Mouse (Mus musculus) neural tube, embryonic 11.5 days (tissue): Measurements from ENCODE around the gene Serpina1b. TPM values are rescaled to one million over a fixed set of nuclear protein-coding genes. Genes with fewer than 3 reads are reported as not detected.
A peak's percentile ranks its signal among the peaks of the same experiment; 100 is the strongest.

ENCODE experiments used
- ATAC-seq: fragments of 200-750 bp; cut with Nextera tagmentation; 2 replicates; pipeline ENCODE4 v1.8.0; 2017; ENCODE audit warnings: moderate number of reproducible peaks, mild to moderate bottlenecking, moderate TSS enrichment, moderate library complexity; ENCODE audit not compliant: insufficient read depth, low FRiP score, low TSS enrichment
- DNase-seq: peaks from one replicate; pipeline ENCODE4 v3.0.0-alpha.2; 2015; ENCODE audit warnings: low spot score
- H3K27ac ChIP-seq: fragments of 300-500 bp; sonication (generic); 2 replicates; pipeline ENCODE4 v1.5.1; 2014; ENCODE audit warnings: low read depth, mild to moderate bottlenecking, low read length
- H3K27me3 ChIP-seq: fragments of 300-500 bp; sonication (generic); 2 replicates; pipeline ENCODE4 v1.6.1; 2014; ENCODE audit warnings: mild to moderate bottlenecking, low read length, mixed read lengths; ENCODE audit not compliant: control insufficient read depth, insufficient read depth
- H3K36me3 ChIP-seq: fragments of 300-500 bp; sonication (generic); 2 replicates; pipeline ENCODE4 v1.6.1; 2014; ENCODE audit warnings: mild to moderate bottlenecking, low read length, moderate library complexity, mixed read lengths; ENCODE audit not compliant: control insufficient read depth, insufficient read depth
- H3K4me1 ChIP-seq: fragments of 300-500 bp; sonication (generic); 2 replicates; pipeline ENCODE4 v1.6.1; 2014; ENCODE audit warnings: low read length, mixed read lengths; ENCODE audit not compliant: control insufficient read depth, insufficient read depth
- H3K4me2 ChIP-seq: fragments of 300-500 bp; sonication (generic); 2 replicates; pipeline ENCODE4 v1.6.1; 2014; ENCODE audit warnings: low read depth, mild to moderate bottlenecking, moderate library complexity
- H3K4me3 ChIP-seq: fragments of 300-500 bp; sonication (generic); 2 replicates; pipeline ENCODE4 v1.5.1; 2014; ENCODE audit warnings: low read depth, low read length
- H3K9ac ChIP-seq: fragments of 300-500 bp; sonication (generic); 2 replicates; pipeline ENCODE4 v1.6.1; 2014; ENCODE audit warnings: mild to moderate bottlenecking, low read length
- H3K9me3 ChIP-seq: fragments of 300-500 bp; sonication (generic); 2 replicates; pipeline ENCODE4 v1.6.1; 2016; ENCODE audit warnings: low read length; ENCODE audit not compliant: control insufficient read depth
- WGBS: fragments of 180-500 bp; shearing (Covaris S2); extraction: QIAGEN DNeasy Blood & Tissue Kit; methylation state at CpG from one replicate; pipeline ENCODE4 v1.1.7; 2014; 5-methylcytosine and 5-hydroxymethylcytosine counted together
- polyA plus RNA-seq: library from polyadenylated mRNA; unstranded; fragments of >200 nt; fragmentation: Nextera tagmentation; extraction: Ambion mirVana; gene quantifications from 2 replicates; pipeline ENCODE4 v1.2.1, GENCODE M21; 2014

Gene Serpina1b
- polyA plus RNA-seq, 1 experiment from 2014 or later: not detected

- no peaks in the 10 kb centered on the region for H3K36me3 ChIP-seq
- no peak for ATAC-seq
- H3K27ac ChIP-seq: no peak overlapping the region
- no peak overlapping the region for H3K9ac ChIP-seq
- no peak overlapping the region for H3K4me3 ChIP-seq
- no peaks in the 10 kb centered on the region for H3K27me3 ChIP-seq
- H3K4me1 ChIP-seq: no peaks in the 10 kb centered on the region
- WGBS: 79% methylated on average over 3 of the region's 3 CpGs
- no peaks in the 10 kb centered on the region for H3K9me3 ChIP-seq
- DNase-seq: no peak
- H3K4me2 ChIP-seq: no peak overlapping the region
These were observed 118.6 kb downstream of the Serpina1b start for GRCm38 (mm10) chr12:103711537-103711936.

DNA sequence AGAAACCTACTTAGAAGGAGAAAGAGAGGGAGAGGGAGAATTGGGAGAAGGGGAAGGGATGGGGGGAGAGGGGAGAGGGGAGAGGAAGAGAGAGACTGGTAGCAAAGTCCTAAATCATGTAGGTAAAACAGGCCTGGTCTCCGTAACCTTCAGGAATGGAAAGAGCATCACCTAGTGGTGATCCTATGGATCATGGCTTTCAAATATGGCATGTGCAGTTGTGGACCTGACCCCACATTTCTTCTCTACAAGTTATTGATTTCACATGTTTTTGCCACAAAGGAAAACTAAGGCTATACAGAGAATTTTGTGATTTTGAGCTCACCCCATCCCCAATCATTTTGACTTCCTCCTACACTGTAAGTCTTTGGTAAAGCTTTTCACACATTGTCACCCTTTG is 119.8 kb downstream of the Serpina1b start:
- Histone ChIP-seq H3K9me3 (no peaks in the 10 kb centered on the region), H3K4me1 (no peaks in the 10 kb centered on the region), H3K4me3 (no peak overlapping the region), H3K9ac (no peak overlapping the region), H3K4me2 (no peak overlapping the region), H3K27me3 (no peaks in the 10 kb centered on the region), H3K36me3 (no peaks in the 10 kb centered on the region), H3K27ac (no peak overlapping the region)
- ATAC-seq (no peak), DNase-seq (no peak)
- 78% methylated on average over 1 of the region's 1 CpGs for WGBS

- H3K4me3 ChIP-seq: no peak overlapping the region
- no peak for ATAC-seq
- no peaks in the 10 kb centered on the region for H3K36me3 ChIP-seq
- WGBS: 89% methylated on average over 4 of the region's 4 CpGs
- no peaks in the 10 kb centered on the region for H3K4me1 ChIP-seq
- DNase-seq: no peak
- H3K9me3 ChIP-seq: no peaks in the 10 kb centered on the region
- H3K27ac ChIP-seq: no peak overlapping the region
- no peak overlapping the region for H3K9ac ChIP-seq
- no peak overlapping the region for H3K4me2 ChIP-seq
- H3K27me3 ChIP-seq: no peaks in the 10 kb centered on the region
These were observed 124.1 kb downstream of the Serpina1b start for GRCm38 (mm10) chr12:103706113-103706512.

DNA sequence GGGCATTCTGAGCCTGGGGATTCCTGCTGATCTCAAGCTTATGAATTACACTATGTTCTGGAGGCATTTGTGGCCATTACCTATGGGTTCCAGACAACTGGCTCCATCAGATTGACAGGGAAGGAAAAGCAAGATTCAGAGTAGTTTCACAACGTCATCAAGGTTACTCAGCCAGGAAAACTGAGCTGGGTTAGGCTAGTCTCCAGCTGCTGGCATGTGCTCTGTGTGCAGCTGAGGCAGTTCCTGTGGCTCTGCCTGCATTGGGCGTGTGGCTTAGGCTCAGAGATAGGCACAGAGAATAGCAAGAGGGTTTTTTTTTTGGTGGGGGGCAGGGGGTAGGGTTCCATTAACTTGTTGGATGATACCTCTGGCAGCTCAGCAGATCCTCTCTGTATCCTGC is 124.6 kb downstream of the Serpina1b start:
- no peak for ATAC-seq
- Histone ChIP-seq H3K36me3 (no peaks in the 10 kb centered on the region), H3K9me3 (no peaks in the 10 kb centered on the region), H3K4me1 (no peaks in the 10 kb centered on the region), H3K4me3 (no peak overlapping the region), H3K9ac (no peak overlapping the region), H3K27me3 (no peaks in the 10 kb centered on the region), H3K4me2 (no peak overlapping the region), H3K27ac (no peak overlapping the region)
- 76% methylated on average over 2 of the region's 2 CpGs for WGBS
- no peak for DNase-seq

- Histone ChIP-seq H3K36me3 (no peaks in the 10 kb centered on the region), H3K9ac (no peak overlapping the region), H3K4me2 (no peak overlapping the region), H3K9me3 (no peaks in the 10 kb centered on the region), H3K27ac (no peak overlapping the region), H3K4me3 (no peak overlapping the region), H3K27me3 (no peaks in the 10 kb centered on the region), H3K4me1 (no peaks in the 10 kb centered on the region)
- DNase-seq (no peak), ATAC-seq (no peak)
- 85% methylated on average over 4 of the region's 4 CpGs for WGBS
These were observed 129.9 kb downstream of the Serpina1b start for GRCm38 (mm10) chr12:103700144-103700750.

DNA sequence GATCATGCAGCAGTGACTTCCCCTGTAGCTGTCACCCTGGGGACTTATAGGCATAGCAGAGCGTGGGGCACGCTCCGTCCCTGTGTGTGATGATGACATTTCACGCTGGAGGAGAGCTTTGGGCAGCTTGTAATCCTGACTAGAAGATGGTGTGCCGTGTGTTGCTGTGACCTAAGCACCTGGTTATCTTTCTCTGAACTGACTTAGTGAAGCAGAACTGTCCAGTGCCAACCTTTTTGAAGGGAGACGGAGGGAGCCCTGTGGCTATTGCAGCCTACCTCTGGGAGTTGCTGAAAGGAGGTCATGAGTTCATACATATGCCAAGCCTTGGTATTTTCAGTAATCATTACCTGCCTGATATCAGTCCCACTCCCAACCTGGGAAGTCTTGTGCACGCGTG is 134.7 kb downstream of the Serpina1b start, which contains the start of gene Serpina1f:
Serpina1f (minus strand) TSS at position 101 of the 400 bp plus-strand sequence.
- H3K4me2 ChIP-seq: no peak within 1 kb of the TSS
- H3K36me3 ChIP-seq: no peaks in the 10 kb centered on the region
- no peaks in the 10 kb centered on the region for H3K9me3 ChIP-seq
- H3K4me1 ChIP-seq: no peaks in the 10 kb centered on the region
- 91% methylated on average over 8 of the region's 8 CpGs for WGBS
- ATAC-seq (no peak), DNase-seq (no peak)
- H3K9ac ChIP-seq: no peak within 1 kb of the TSS
- H3K27ac ChIP-seq: no peak within 1 kb of the TSS
- no peak within 1 kb of the TSS for H3K4me3 ChIP-seq
- no peaks in the 10 kb centered on the region for H3K27me3 ChIP-seq

- H3K9ac ChIP-seq: no peak overlapping the region
- no peaks in the 10 kb centered on the region for H3K27me3 ChIP-seq
- H3K4me2 ChIP-seq: no peak overlapping the region
- DNase-seq: peak; percentile 23
- 25% methylated on average over 3 of the region's 3 CpGs for WGBS
- H3K27ac ChIP-seq: no peak overlapping the region
- no peaks in the 10 kb centered on the region for H3K36me3 ChIP-seq
- ATAC-seq: no peak
- H3K4me3 ChIP-seq: no peak overlapping the region
- H3K9me3 ChIP-seq: no peaks in the 10 kb centered on the region
- H3K4me1 ChIP-seq: no peaks in the 10 kb centered on the region
These were observed 141.9 kb downstream of the Serpina1b start for GRCm38 (mm10) chr12:103688221-103688814.

DNA sequence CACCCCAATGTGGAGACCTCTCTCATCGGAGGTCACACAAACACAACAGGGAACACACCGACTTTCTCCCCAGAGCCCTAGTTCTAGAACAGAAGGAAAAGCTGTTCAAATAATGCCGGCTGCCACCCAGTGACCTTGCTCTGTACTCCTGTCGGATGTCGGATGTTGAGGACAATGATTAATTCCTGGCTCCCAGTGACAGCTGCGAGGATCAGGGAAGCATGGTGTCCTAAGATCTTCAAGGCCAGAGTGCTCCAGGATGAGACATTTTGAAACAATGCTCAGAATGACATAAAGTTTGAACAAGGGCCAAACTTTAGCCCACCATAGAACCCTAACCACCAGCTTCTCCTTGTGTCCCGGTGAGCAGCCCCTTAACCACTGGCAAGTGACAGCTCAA is 143.2 kb downstream of the Serpina1b start:
- ATAC-seq: no peak
- 48% methylated on average over 7 of the region's 7 CpGs for WGBS

DNA sequence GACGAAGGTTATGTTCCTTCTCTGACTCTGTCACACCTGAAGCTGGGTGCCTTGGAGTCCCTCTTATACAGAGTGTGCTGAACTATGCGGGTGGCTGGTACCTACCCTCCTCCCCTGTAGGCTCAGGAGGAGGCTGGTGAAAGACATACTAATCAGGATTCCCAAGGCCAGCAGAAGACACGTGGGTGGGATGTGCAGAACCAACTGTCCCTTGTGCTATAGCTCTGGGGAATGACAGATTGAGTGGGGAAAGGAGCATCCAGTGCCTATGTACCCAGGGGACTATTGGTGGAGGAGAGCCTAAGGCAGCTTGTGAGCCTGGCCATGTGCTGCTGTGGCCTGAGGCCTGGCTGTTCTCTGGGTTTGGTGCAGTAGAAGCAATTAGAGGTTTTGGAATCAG is 144.1 kb downstream of the Serpina1b start:
- H3K4me2 ChIP-seq: no peak overlapping the region
- H3K27me3 ChIP-seq: no peaks in the 10 kb centered on the region
- ATAC-seq (no peak), DNase-seq (no peak)
- WGBS: 79% methylated on average over 3 of the region's 3 CpGs
- no peaks in the 10 kb centered on the region for H3K36me3 ChIP-seq
- H3K4me3 ChIP-seq: no peak overlapping the region
- no peaks in the 10 kb centered on the region for H3K9me3 ChIP-seq
- H3K4me1 ChIP-seq: no peaks in the 10 kb centered on the region
- H3K27ac ChIP-seq: no peak overlapping the region
- no peak overlapping the region for H3K9ac ChIP-seq

More for the DNA sequence above, 143.2 kb downstream of the Serpina1b start:
- no peak for DNase-seq
- Histone ChIP-seq H3K4me2 (no peak overlapping the region), H3K9me3 (no peaks in the 10 kb centered on the region), H3K4me3 (no peak overlapping the region), H3K4me1 (no peaks in the 10 kb centered on the region), H3K9ac (no peak overlapping the region), H3K27me3 (no peaks in the 10 kb centered on the region), H3K36me3 (no peaks in the 10 kb centered on the region), H3K27ac (no peak overlapping the region)
